Mouse (Mus musculus): ENCODE data around the gene Bcar1. TPM values are rescaled to one million over a fixed set of nuclear protein-coding genes. Genes with fewer than 3 reads are reported as not detected.

Gene Bcar1
- polyA plus RNA-seq, 1 experiment from 2014 or later, result 50.2 TPM

DNA sequence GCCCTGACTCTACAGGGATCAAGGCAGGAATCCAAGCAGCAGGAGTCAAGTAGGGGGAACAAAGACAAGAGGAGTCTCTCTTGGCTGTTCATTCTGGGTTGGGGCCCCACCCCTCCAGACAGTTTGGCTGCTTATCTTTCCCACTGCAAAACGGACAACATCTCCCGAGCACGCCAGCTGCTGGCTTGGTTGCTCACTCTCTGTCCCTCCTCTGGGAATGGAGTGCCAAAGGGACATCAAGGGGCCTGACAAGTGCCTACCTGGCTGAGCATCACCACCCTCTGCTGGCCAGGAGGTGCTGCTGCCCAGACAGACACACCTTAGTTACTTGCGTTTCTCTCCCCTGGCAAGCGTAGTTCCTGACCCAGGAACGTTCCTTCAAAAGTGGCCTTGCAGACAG, 25.7 kb downstream of the Bcar1 start:
- H3K4me2 ChIP-seq (ENCODE audit: low read length), result no peak overlapping the region
- peaks cover 53% of the 10 kb centered on the region for H3K36me3 ChIP-seq (ENCODE audit: control insufficient read depth, insufficient read depth, low read length)
- no peak for ATAC-seq (replicated peaks; ENCODE audit: low FRiP score, low TSS enrichment, low read depth)
- peak overlapping the region; percentile 84 for H3K27ac ChIP-seq (ENCODE audit: low read depth)
- no peaks in the 10 kb centered on the region for H3K9me3 ChIP-seq (ENCODE audit: control insufficient read depth, low read length)
- peak overlapping the region; percentile 14; the same call in 1 of the 2 replicates for H3K9ac ChIP-seq (ENCODE audit: low read length)
- no peak overlapping the region for H3K4me3 ChIP-seq (ENCODE audit: low read depth, low read length)
- peaks cover 29% of the 10 kb centered on the region for H3K4me1 ChIP-seq (replicated peaks; ENCODE audit: control insufficient read depth, insufficient read depth, low read length)
- WGBS, result 52% methylated on average over 6 of the region's 6 CpGs
- no peak for DNase-seq (ENCODE audit: low spot score)
- no peaks in the 10 kb centered on the region for H3K27me3 ChIP-seq (replicated peaks; ENCODE audit: control insufficient read depth, insufficient read depth, low read length)

DNA sequence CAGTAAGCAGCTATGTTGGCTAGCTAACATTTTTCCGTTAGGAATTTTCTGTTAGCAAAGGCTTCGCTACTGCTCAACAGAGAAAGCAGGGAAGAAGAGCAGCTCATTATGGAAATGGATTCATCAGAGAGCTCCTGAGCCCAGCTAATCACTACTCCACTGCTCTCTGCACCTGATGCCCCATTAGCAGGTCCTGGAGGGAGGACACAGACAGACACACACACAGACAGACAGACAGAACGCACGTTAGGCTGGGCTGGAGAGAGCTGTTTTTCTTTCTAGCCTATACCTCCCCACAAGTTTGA, 26.2 kb downstream of the Bcar1 start:
- ATAC-seq (replicated peaks; ENCODE audit: low FRiP score, low TSS enrichment, low read depth), result no peak
- peak overlapping the region; percentile 84 for H3K27ac ChIP-seq (ENCODE audit: low read depth)
- peaks cover 57% of the 10 kb centered on the region for H3K36me3 ChIP-seq (ENCODE audit: control insufficient read depth, insufficient read depth, low read length)
- peak overlapping the region; percentile 6; the same call in 1 of the 2 replicates for H3K4me2 ChIP-seq (ENCODE audit: low read length)
- H3K9me3 ChIP-seq (ENCODE audit: control insufficient read depth, low read length), result no peaks in the 10 kb centered on the region
- no peak for DNase-seq (ENCODE audit: low spot score)
- H3K27me3 ChIP-seq (replicated peaks; ENCODE audit: control insufficient read depth, insufficient read depth, low read length), result no peaks in the 10 kb centered on the region
- 71% methylated on average over 4 of the region's 4 CpGs for WGBS
- H3K9ac ChIP-seq (ENCODE audit: low read length), result peak overlapping the region; percentile 14; the same call in 1 of the 2 replicates
- H3K4me3 ChIP-seq (ENCODE audit: low read depth, low read length), result no peak overlapping the region
- peaks cover 29% of the 10 kb centered on the region for H3K4me1 ChIP-seq (replicated peaks; ENCODE audit: control insufficient read depth, insufficient read depth, low read length)

DNA sequence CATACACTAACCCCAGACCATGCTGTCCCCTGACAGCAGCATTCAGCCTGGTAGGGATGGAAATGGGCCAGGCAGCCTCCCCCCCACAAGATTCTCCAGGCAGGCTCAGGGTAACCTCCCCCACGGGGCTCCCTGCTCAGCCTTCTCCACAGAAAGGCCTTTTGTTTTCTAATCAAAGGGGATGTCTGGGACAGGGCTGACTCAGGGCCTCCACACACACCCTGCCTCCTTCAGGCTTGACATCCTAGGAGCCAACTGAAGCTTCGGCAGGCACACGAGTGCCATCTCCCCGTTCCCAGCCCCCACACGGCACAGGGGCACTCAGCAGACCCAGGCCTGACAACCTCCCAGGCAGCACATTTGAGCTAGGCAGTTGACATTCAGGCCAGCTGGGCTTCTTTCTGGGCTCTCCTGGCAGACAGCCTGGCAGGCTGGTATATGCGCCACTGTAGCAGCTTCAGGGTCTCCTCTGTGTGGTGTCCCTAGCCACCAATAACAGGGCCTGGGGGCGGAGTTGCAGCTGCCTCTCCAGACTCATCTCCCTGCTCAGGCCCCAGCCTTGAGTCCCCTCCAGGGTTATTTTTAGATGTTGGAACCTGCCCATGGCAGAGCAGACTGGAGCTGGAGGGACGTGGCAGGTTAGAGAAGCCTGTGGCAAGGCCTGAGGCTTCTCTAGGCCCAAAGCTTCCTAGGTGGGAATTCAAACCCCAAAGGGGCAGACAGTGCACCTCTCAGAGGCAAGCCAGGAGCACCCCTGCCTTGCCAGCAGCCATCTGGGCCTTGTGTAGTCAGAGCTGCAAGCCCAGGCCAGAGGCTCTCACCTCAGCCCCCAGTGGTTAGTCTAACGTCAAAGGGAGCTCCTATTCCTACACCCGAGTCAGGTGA, 26.8 kb downstream of the Bcar1 start:
- DNase-seq (ENCODE audit: low spot score) (no peak), ATAC-seq (replicated peaks; ENCODE audit: low FRiP score, low TSS enrichment, low read depth) (0 out of 2 replicates have a peak, but pooled peaks have one; percentile 10)
- Histone ChIP-seq H3K9ac (ENCODE audit: low read length) (0 out of 2 replicates have a peak overlapping the region, but pooled peaks have one; percentile 14), H3K9me3 (ENCODE audit: control insufficient read depth, low read length) (no peaks in the 10 kb centered on the region), H3K4me1 (replicated peaks; ENCODE audit: control insufficient read depth, insufficient read depth, low read length) (peaks cover 29% of the 10 kb centered on the region), H3K4me3 (ENCODE audit: low read depth, low read length) (no peak overlapping the region), H3K4me2 (ENCODE audit: low read length) (peak overlapping the region; percentile 6; the same call in 1 of the 2 replicates), H3K36me3 (ENCODE audit: control insufficient read depth, insufficient read depth, low read length) (peaks cover 63% of the 10 kb centered on the region), H3K27ac (ENCODE audit: low read depth) (peak overlapping the region; percentile 84), H3K27me3 (replicated peaks; ENCODE audit: control insufficient read depth, insufficient read depth, low read length) (no peaks in the 10 kb centered on the region)
- WGBS, result 48% methylated on average over 10 of the region's 10 CpGs

DNA sequence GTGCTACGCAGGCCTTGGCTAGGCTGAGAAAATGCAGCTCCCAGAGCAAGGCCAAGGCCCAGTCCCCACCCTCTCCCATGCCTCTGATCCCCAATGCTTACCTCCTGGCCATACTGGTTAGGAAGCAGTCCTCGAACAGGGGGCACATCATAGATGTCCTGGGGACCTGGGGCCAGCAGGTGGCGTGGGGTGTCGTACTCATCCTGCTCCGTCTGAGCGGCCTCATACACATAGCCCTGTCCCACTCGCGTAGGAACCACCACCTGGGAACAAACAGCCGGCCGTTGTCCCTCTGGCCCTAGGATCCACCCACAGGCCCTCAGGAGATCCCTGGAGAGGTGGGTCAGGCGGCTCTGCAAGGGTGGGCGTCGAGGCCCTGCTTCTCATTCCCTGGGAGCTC, 28.1 kb downstream of the Bcar1 start:
- WGBS, result 83% methylated on average over 13 of the region's 13 CpGs
- H3K4me2 ChIP-seq (ENCODE audit: low read length), result no peak overlapping the region
- H3K4me3 ChIP-seq (ENCODE audit: low read depth, low read length), result no peak overlapping the region
- no peak overlapping the region for H3K9ac ChIP-seq (ENCODE audit: low read length)
- H3K4me1 ChIP-seq (replicated peaks; ENCODE audit: control insufficient read depth, insufficient read depth, low read length), result peaks cover 29% of the 10 kb centered on the region
- no peak for ATAC-seq (replicated peaks; ENCODE audit: low FRiP score, low TSS enrichment, low read depth)
- peaks cover 67% of the 10 kb centered on the region for H3K36me3 ChIP-seq (ENCODE audit: control insufficient read depth, insufficient read depth, low read length)
- no peak for DNase-seq (ENCODE audit: low spot score)
- no peak overlapping the region for H3K27ac ChIP-seq (ENCODE audit: low read depth)
- no peaks in the 10 kb centered on the region for H3K27me3 ChIP-seq (replicated peaks; ENCODE audit: control insufficient read depth, insufficient read depth, low read length)
- H3K9me3 ChIP-seq (ENCODE audit: control insufficient read depth, low read length), result no peaks in the 10 kb centered on the region

GRCm38 (mm10) chr8:111714295-111714694, 29.3 kb downstream of the Bcar1 start:
- 89% methylated on average over 12 of the region's 12 CpGs for WGBS
- DNase-seq (ENCODE audit: low spot score) (no peak), ATAC-seq (replicated peaks; ENCODE audit: low FRiP score, low TSS enrichment, low read depth) (no peak)
- Histone ChIP-seq H3K36me3 (ENCODE audit: control insufficient read depth, insufficient read depth, low read length) (peaks cover 66% of the 10 kb centered on the region), H3K27me3 (replicated peaks; ENCODE audit: control insufficient read depth, insufficient read depth, low read length) (no peaks in the 10 kb centered on the region), H3K9ac (ENCODE audit: low read length) (no peak overlapping the region), H3K9me3 (ENCODE audit: control insufficient read depth, low read length) (no peaks in the 10 kb centered on the region), H3K4me3 (ENCODE audit: low read depth, low read length) (no peak overlapping the region), H3K4me2 (ENCODE audit: low read length) (no peak overlapping the region), H3K4me1 (replicated peaks; ENCODE audit: control insufficient read depth, insufficient read depth, low read length) (peaks cover 29% of the 10 kb centered on the region), H3K27ac (ENCODE audit: low read depth) (no peak overlapping the region)

DNA sequence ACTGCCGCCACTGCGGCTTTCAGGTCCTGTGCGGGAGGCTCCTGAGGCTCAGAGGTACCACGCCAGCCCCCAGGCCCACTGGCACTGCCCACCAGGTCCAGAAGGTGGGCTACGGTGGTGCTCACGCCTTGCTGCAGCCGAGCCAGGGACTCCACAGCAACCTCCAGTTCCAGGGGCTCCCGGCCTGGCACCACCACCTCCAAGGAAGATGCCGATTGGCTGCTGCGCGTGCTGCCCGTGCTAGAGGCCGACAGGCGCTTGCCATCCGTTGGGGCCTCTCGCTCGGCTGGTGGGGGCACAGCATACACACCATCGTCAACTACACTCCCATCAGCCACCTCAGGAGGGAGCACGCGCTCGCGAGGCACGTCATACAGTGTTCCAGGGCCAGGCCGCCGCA, 29.8 kb downstream of the Bcar1 start:
- H3K27ac ChIP-seq (ENCODE audit: low read depth), result no peak overlapping the region
- peaks cover 70% of the 10 kb centered on the region for H3K36me3 ChIP-seq (ENCODE audit: control insufficient read depth, insufficient read depth, low read length)
- no peak for ATAC-seq (replicated peaks; ENCODE audit: low FRiP score, low TSS enrichment, low read depth)
- WGBS, result 94% methylated on average over 25 of the region's 25 CpGs
- H3K9ac ChIP-seq (ENCODE audit: low read length), result no peak overlapping the region
- no peaks in the 10 kb centered on the region for H3K27me3 ChIP-seq (replicated peaks; ENCODE audit: control insufficient read depth, insufficient read depth, low read length)
- H3K9me3 ChIP-seq (ENCODE audit: control insufficient read depth, low read length), result no peaks in the 10 kb centered on the region
- H3K4me1 ChIP-seq (replicated peaks; ENCODE audit: control insufficient read depth, insufficient read depth, low read length), result peaks cover 29% of the 10 kb centered on the region
- H3K4me3 ChIP-seq (ENCODE audit: low read depth, low read length), result no peak overlapping the region
- no peak for DNase-seq (ENCODE audit: low spot score)
- H3K4me2 ChIP-seq (ENCODE audit: low read length), result no peak overlapping the region

DNA sequence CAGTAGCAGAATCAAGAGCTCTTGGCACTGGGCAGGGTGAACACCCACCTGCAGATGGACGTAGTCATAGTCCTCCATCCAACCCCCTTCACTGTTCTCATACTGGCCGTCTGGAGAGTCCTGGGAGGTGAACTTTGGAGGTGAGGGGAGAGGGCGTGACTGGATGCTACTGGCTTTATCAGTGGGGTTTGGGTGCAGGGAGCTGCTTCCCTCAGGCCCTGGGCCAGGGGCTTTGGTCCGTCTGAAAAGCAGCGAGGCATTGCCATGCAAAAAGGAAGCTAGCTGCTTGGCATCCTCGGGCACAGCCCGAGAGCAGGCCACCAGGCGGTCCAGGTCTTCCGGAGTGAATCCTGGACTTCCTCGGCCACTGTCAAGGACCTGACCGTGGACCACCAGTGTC, 30.3 kb downstream of the Bcar1 start:
- Histone ChIP-seq H3K9me3 (ENCODE audit: control insufficient read depth, low read length) (no peaks in the 10 kb centered on the region), H3K4me2 (ENCODE audit: low read length) (no peak overlapping the region), H3K4me1 (replicated peaks; ENCODE audit: control insufficient read depth, insufficient read depth, low read length) (peaks cover 33% of the 10 kb centered on the region), H3K9ac (ENCODE audit: low read length) (no peak overlapping the region), H3K27ac (ENCODE audit: low read depth) (no peak overlapping the region), H3K4me3 (ENCODE audit: low read depth, low read length) (no peak overlapping the region), H3K36me3 (ENCODE audit: control insufficient read depth, insufficient read depth, low read length) (peaks cover 76% of the 10 kb centered on the region), H3K27me3 (replicated peaks; ENCODE audit: control insufficient read depth, insufficient read depth, low read length) (no peaks in the 10 kb centered on the region)
- WGBS, result 87% methylated on average over 11 of the region's 11 CpGs
- ATAC-seq (replicated peaks; ENCODE audit: low FRiP score, low TSS enrichment, low read depth), result no peak
- DNase-seq (ENCODE audit: low spot score), result no peak

DNA sequence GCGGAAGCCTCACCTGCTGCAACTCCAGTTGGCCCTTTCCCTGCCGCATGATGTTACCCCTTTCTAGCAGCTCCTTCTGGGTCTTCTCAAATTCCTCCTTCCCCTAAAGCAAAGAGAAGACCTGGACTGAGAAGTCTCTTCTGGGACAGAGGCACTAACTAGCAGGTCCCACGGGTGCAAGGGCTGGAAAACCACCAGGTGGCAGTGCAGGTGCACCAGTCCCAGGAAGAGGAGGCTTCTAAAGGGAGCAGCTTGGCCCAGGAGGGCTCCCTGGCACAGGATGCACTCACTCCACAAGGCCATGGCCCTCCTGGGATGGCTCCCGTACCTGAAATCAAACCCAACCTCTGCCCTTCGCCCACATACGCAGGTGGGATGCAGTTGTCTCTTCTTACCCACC, 31.0 kb downstream of the Bcar1 start:
- Histone ChIP-seq H3K4me1 (replicated peaks; ENCODE audit: control insufficient read depth, insufficient read depth, low read length) (peaks cover 26% of the 10 kb centered on the region), H3K36me3 (ENCODE audit: control insufficient read depth, insufficient read depth, low read length) (peaks cover 79% of the 10 kb centered on the region), H3K4me2 (ENCODE audit: low read length) (no peak overlapping the region), H3K27ac (ENCODE audit: low read depth) (no peak overlapping the region), H3K27me3 (replicated peaks; ENCODE audit: control insufficient read depth, insufficient read depth, low read length) (no peaks in the 10 kb centered on the region), H3K9me3 (ENCODE audit: control insufficient read depth, low read length) (no peaks in the 10 kb centered on the region), H3K9ac (ENCODE audit: low read length) (no peak overlapping the region), H3K4me3 (ENCODE audit: low read depth, low read length) (no peak overlapping the region)
- DNase-seq (ENCODE audit: low spot score) (peak; percentile 84), ATAC-seq (replicated peaks; ENCODE audit: low FRiP score, low TSS enrichment, low read depth) (no peak)
- 82% methylated on average over 6 of the region's 6 CpGs for WGBS

GRCm38 (mm10) chr8:111712135-111712534, 31.5 kb downstream of the Bcar1 start:
- H3K27ac ChIP-seq (ENCODE audit: low read depth), result no peak overlapping the region
- 70% methylated on average over 9 of the region's 9 CpGs for WGBS
- H3K4me1 ChIP-seq (replicated peaks; ENCODE audit: control insufficient read depth, insufficient read depth, low read length), result peaks cover 21% of the 10 kb centered on the region
- no peak overlapping the region for H3K4me2 ChIP-seq (ENCODE audit: low read length)
- H3K9me3 ChIP-seq (ENCODE audit: control insufficient read depth, low read length), result no peaks in the 10 kb centered on the region
- no peak for DNase-seq (ENCODE audit: low spot score)
- H3K9ac ChIP-seq (ENCODE audit: low read length), result no peak overlapping the region
- ATAC-seq (replicated peaks; ENCODE audit: low FRiP score, low TSS enrichment, low read depth), result no peak
- no peaks in the 10 kb centered on the region for H3K27me3 ChIP-seq (replicated peaks; ENCODE audit: control insufficient read depth, insufficient read depth, low read length)
- peaks cover 77% of the 10 kb centered on the region for H3K36me3 ChIP-seq (ENCODE audit: control insufficient read depth, insufficient read depth, low read length)
- no peak overlapping the region for H3K4me3 ChIP-seq (ENCODE audit: low read depth, low read length)
